Comparison of ENCODE assay signal across 12 mouse cellular contexts in the genomic region with DNA sequence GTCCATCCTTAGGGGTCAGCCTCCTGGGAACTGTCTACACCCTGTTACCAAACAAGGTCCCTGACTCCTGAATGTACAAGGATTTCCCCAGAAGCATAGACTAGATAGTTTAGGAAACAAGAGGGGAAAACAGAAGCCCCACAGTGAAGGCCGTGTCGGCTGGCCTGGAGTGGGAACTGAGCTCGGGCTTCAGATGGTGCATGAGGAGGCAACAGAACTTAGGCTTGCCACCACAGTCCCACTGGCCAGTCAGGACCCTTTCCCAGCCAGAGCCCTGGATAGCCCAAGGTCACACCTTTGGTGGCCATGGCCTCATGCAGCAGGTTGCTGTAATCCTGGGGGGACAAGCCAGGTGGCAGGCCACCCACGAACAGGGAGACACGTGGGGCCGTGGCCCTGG.
"Had no signal": no experiment of that assay in that cellular context is flagged by ENCODE, and none has a peak within 500 bp of the region (broad histone marks: within the 10 kb centered on the region; RNA-seq: fewer than 3 reads in every experiment).

No protein-coding gene starts in this region.

- DNase-seq: gastrocnemius, postnatal 14 days; gastrocnemius, postnatal 36 days; heart, adult 18-20 months; heart, postnatal 14 days; heart, postnatal 36 days; kidney, adult 11 months; kidney, adult 2 months; kidney, adult 9 months; kidney, postnatal 14 days; kidney, postnatal 36 days; layer of hippocampus, adult 9-11 months; left cerebral cortex, postnatal 4 days had no signal
